Mouse (Mus musculus): ENCODE measurements at regions not wholly inside any gene's neighbourhood (a gene's known extent, or its start where the extent isn't known, plus 50 kb on each side); places are given as distances from the start of the nearest gene placed in this dataset.
A peak's percentile ranks its signal among the peaks of the same experiment; 100 is the strongest.
"Not testable (repeated sequence)": the region's sequence is repeated elsewhere in the genome, so short reads cannot be mapped to it uniquely, and the experiment has no call there.

GRCm38 (mm10) chr13:45130516-45131249 lies 52.2 kb downstream of the Gm9817 start:
- WGBS (ENCODE audit: insufficient replicate concordance): 26% methylated on average over 4 of the region's 4 CpGs
- Histone ChIP-seq H3K4me3 (replicated peaks) (no peak overlapping the region), H3K27ac (peak overlapping the region; percentile 53), H3K36me3 (no peaks in the 10 kb centered on the region), H3K9ac (no peak overlapping the region), H3K9me3 (replicated peaks) (no peaks in the 10 kb centered on the region), H3K27me3 (no peaks in the 10 kb centered on the region), H3K4me1 (replicated peaks) (peaks cover 23% of the 10 kb centered on the region), H3K4me2 (peak overlapping the region; percentile 35)
- ATAC-seq (ENCODE audit: low read depth): peak; percentile 100
- peak; percentile 67 for DNase-seq

- H3K4me3 ChIP-seq (replicated peaks): no peak overlapping the region
- H3K27me3 ChIP-seq: peaks cover 10% of the 10 kb centered on the region; the same call in 1 of the 2 replicates
- no peak overlapping the region for H3K4me2 ChIP-seq
- DNase-seq (peak; percentile 53), ATAC-seq (ENCODE audit: low read depth) (peak; percentile 79)
- no peaks in the 10 kb centered on the region for H3K9me3 ChIP-seq (replicated peaks)
- no peaks in the 10 kb centered on the region for H3K36me3 ChIP-seq
- peaks cover 10% of the 10 kb centered on the region for H3K4me1 ChIP-seq (replicated peaks)
- 19% methylated on average over 2 of the region's 2 CpGs for WGBS (ENCODE audit: insufficient replicate concordance)
- no peak overlapping the region for H3K9ac ChIP-seq
- no peak overlapping the region for H3K27ac ChIP-seq
Measured at GRCm38 (mm10) chr13:45140616-45141015, 62.1 kb downstream of the Gm9817 start.

DNA sequence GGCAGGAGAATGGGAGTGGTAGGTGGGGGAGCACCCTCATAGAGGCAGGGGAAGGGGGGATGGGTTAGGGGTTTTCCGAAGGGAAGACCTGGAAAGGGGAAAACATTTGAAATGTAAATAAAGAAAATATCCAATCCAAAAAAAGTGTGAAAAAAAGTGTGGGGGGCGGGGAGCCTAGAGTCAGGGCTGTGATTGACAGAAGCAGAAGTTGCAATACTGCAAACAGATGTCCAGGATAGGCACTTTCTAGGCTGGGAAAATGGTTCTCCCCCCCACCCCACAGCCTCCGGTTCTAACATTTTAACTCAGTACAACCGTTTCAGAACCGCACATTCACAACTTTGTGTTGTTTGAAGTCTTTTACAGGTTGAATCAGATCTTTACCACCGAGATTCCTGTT lies 66.6 kb downstream of the Gm9817 start:
- Histone ChIP-seq H3K4me1 (replicated peaks) (peaks cover 9% of the 10 kb centered on the region), H3K27me3 (peaks cover 24% of the 10 kb centered on the region), H3K27ac (no peak overlapping the region), H3K36me3 (no peaks in the 10 kb centered on the region), H3K4me2 (no peak overlapping the region), H3K4me3 (replicated peaks) (no peak overlapping the region), H3K9me3 (replicated peaks) (no peaks in the 10 kb centered on the region), H3K9ac (no peak overlapping the region)
- WGBS (ENCODE audit: insufficient replicate concordance): 23% methylated on average over 6 of the region's 6 CpGs
- ATAC-seq (ENCODE audit: low read depth) (no peak), DNase-seq (no peak)

DNA sequence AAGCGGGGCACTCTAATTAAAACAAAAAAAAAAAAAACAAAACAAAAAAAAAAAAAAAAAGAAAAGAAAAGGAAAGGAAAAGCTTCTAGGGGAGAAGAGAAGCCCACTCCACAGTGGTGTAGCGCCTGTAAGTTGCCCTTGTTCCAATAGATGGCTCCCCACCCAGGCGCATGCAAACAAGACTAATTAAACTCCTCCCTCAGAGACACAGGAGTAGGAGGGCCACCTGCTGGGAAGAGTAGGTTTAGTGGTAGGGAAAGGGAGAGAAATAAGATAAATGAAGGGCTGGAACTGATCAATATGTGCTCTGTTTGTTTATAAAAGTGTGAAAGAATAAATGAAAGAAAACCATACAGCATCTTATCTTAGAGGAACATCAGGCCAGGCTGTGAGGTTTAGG lies 77.7 kb downstream of the Gm9817 start:
- WGBS (ENCODE audit: insufficient replicate concordance): 51% methylated on average over 3 of the region's 3 CpGs
- Histone ChIP-seq H3K9me3 (replicated peaks) (no peaks in the 10 kb centered on the region), H3K9ac (no peak overlapping the region), H3K36me3 (no peaks in the 10 kb centered on the region), H3K27me3 (peaks cover 37% of the 10 kb centered on the region), H3K27ac (no peak overlapping the region), H3K4me3 (replicated peaks) (no peak overlapping the region), H3K4me1 (replicated peaks) (no peaks in the 10 kb centered on the region), H3K4me2 (no peak overlapping the region)
- ATAC-seq (ENCODE audit: low read depth) (no peak), DNase-seq (peak; percentile 12)

DNA sequence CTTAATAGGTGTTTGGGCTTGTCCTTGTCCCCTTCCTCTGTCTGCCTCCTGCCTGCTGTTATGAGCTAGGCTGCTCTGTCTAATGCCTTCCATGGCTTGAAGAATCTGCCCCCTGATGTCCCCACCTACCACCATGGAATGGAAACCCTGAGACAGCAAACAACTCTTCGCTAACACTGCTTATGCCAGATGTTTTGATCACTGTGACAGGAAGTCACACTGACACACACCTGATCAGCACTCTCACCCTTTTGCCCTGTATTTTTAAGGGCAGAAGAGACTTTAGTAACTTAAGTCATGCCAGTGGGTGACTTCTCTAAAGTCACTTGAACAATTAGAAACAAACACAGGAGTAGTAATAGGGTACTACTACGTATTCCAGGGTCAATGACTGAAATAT lies 78.5 kb downstream of the Gm9817 start:
- Histone ChIP-seq H3K9me3 (replicated peaks) (no peaks in the 10 kb centered on the region), H3K36me3 (no peaks in the 10 kb centered on the region), H3K27me3 (peaks cover 33% of the 10 kb centered on the region), H3K4me2 (no peak overlapping the region), H3K9ac (no peak overlapping the region), H3K4me3 (replicated peaks) (no peak overlapping the region), H3K27ac (no peak overlapping the region), H3K4me1 (replicated peaks) (no peaks in the 10 kb centered on the region)
- DNase-seq: no peak
- 55% methylated on average over 2 of the region's 2 CpGs for WGBS (ENCODE audit: insufficient replicate concordance)
- ATAC-seq (ENCODE audit: low read depth): no peak

- 63% methylated on average over 5 of the region's 5 CpGs for WGBS (ENCODE audit: insufficient replicate concordance)
- no peaks in the 10 kb centered on the region for H3K9me3 ChIP-seq (replicated peaks)
- H3K27me3 ChIP-seq: peaks cover 32% of the 10 kb centered on the region
Measured at GRCm38 (mm10) chr13:45160281-45160680, 81.8 kb downstream of the Gm9817 start.

GRCm38 (mm10) chr13:45164001-45164778 lies 85.7 kb downstream of the Gm9817 start:
- H3K27ac ChIP-seq: no peak overlapping the region
- H3K4me3 ChIP-seq (replicated peaks): no peak overlapping the region
- no peak for DNase-seq
- ATAC-seq (ENCODE audit: low read depth): no peak
- no peaks in the 10 kb centered on the region for H3K4me1 ChIP-seq (replicated peaks)
- 53% methylated on average over 6 of the region's 6 CpGs for WGBS (ENCODE audit: insufficient replicate concordance)
- H3K36me3 ChIP-seq: no peaks in the 10 kb centered on the region
- no peaks in the 10 kb centered on the region for H3K9me3 ChIP-seq (replicated peaks)
- no peak overlapping the region for H3K4me2 ChIP-seq
- H3K27me3 ChIP-seq: peaks cover 29% of the 10 kb centered on the region
- no peak overlapping the region for H3K9ac ChIP-seq

More at GRCm38 (mm10) chr13:45160281-45160680, 81.8 kb downstream of the Gm9817 start:
- Histone ChIP-seq H3K4me2 (no peak overlapping the region), H3K36me3 (no peaks in the 10 kb centered on the region), H3K27ac (no peak overlapping the region), H3K4me1 (replicated peaks) (no peaks in the 10 kb centered on the region), H3K9ac (no peak overlapping the region), H3K4me3 (replicated peaks) (no peak overlapping the region)
- ATAC-seq (ENCODE audit: low read depth) (no peak), DNase-seq (no peak)

GRCm38 (mm10) chr13:45165159-45165558 lies 86.7 kb downstream of the Gm9817 start:
- Histone ChIP-seq H3K4me2 (no peak overlapping the region), H3K27ac (no peak overlapping the region), H3K9ac (no peak overlapping the region), H3K27me3 (peaks cover 23% of the 10 kb centered on the region), H3K4me3 (replicated peaks) (no peak overlapping the region), H3K9me3 (replicated peaks) (no peaks in the 10 kb centered on the region), H3K4me1 (replicated peaks) (no peaks in the 10 kb centered on the region), H3K36me3 (no peaks in the 10 kb centered on the region)
- DNase-seq: no peak
- 71% methylated on average over 3 of the region's 3 CpGs for whole genome bisulfite sequencing (ENCODE audit: insufficient replicate concordance)
- ATAC-seq (ENCODE audit: low read depth): no peak

DNA sequence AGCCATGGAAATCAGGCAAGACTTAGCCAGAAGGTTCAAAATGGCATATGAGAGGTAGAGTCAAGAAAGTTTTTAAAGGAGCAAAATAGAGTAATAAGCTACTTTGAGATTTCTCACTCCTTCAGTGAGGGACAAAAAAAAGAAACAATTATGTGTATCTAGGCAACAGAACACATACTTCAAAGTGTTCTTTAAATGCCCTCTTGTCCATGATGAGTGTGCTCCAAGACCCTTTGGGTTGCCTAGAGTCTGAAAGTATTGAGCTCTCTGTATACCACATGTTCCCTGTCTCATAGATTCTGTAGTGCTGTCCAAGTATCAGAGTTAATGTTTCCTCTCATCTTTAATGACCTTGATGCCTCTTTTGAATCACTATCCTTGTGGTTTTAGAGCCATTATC lies 91.2 kb downstream of the Gm9817 start:
- H3K9me3 ChIP-seq (replicated peaks): no peaks in the 10 kb centered on the region
- no peak overlapping the region for H3K27ac ChIP-seq
- no peak for ATAC-seq (ENCODE audit: low read depth)
- no peak overlapping the region for H3K4me3 ChIP-seq (replicated peaks)
- H3K4me2 ChIP-seq: no peak overlapping the region
- DNase-seq: no peak
- no peaks in the 10 kb centered on the region for H3K36me3 ChIP-seq
- peaks cover 16% of the 10 kb centered on the region; the same call in 1 of the 2 replicates for H3K27me3 ChIP-seq
- no peaks in the 10 kb centered on the region for H3K4me1 ChIP-seq (replicated peaks)
- H3K9ac ChIP-seq: no peak overlapping the region

- 78% methylated on average over 9 of the region's 9 CpGs for WGBS (ENCODE audit: insufficient replicate concordance)
- no peak overlapping the region for H3K27ac ChIP-seq
- no peaks in the 10 kb centered on the region for H3K9me3 ChIP-seq (replicated peaks)
- no peaks in the 10 kb centered on the region for H3K4me1 ChIP-seq (replicated peaks)
- no peak overlapping the region for H3K4me2 ChIP-seq
- no peak overlapping the region for H3K9ac ChIP-seq
- no peak overlapping the region for H3K4me3 ChIP-seq (replicated peaks)
- no peak for DNase-seq
- H3K36me3 ChIP-seq: no peaks in the 10 kb centered on the region
- H3K27me3 ChIP-seq: peaks cover 12% of the 10 kb centered on the region; the same call in 1 of the 2 replicates
- no peak for ATAC-seq (ENCODE audit: low read depth)
Measured at GRCm38 (mm10) chr13:45173139-45173538, 94.6 kb downstream of the Gm9817 start.

DNA sequence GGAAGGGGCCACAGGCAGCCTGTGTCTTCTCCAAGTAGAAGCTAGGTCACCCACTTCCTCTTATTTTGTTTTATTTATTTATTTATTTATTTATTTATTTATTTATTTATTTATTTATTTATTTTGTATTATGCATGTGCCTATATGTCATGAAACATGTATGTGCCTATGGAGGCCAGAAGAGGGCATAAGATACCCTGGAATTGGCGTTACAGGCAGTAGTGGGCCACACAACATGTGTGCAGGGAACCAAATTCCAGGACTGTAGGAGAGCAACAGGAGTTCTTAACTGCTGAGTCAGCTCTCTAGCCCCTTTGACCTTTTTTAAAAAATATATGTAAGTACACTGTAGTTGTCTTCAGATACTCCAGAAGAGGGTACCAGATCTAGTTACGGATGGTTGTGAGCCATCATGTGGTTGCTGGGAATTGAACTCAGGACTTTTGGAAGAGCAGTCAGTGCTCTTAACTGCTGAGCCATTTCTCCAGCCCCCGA lies 97.3 kb downstream of the Gm9817 start:
- not testable (repeated sequence) for DNase-seq, H3K36me3 ChIP-seq

More for the DNA sequence above, 97.3 kb downstream of the Gm9817 start:
- not testable (repeated sequence) for H3K4me3 ChIP-seq (replicated peaks); H3K27ac ChIP-seq; ATAC-seq (ENCODE audit: low read depth); H3K9ac ChIP-seq; H3K4me1 ChIP-seq (replicated peaks); H3K9me3 ChIP-seq (replicated peaks); H3K4me2 ChIP-seq
- H3K27me3 ChIP-seq: peaks cover 20% of the 10 kb centered on the region; the same call in 1 of the 2 replicates
- WGBS (ENCODE audit: insufficient replicate concordance): 62% methylated on average over 3 of the region's 3 CpGs

All from liver, embryonic 13.5 days (tissue).